Mouse (Mus musculus) MEL (cell line): ENCODE measurements at regions not wholly inside any gene's neighbourhood (a gene's known extent, or its start where the extent isn't known, plus 50 kb on each side); places are given as distances from the start of the nearest gene placed in this dataset.

Experiments
- DNase-seq: peaks from one replicate; pipeline ENCODE4 v3.0.0; 2011; ENCODE audit warnings: low read depth, low spot score
- H3K27ac ChIP-seq: 2 replicates; pipeline ENCODE4 v1.5.1; 2012; ENCODE audit warnings: low read depth, mild to moderate bottlenecking, control low read depth, low read length, moderate library complexity; ENCODE audit not compliant: control insufficient read depth
- H3K27me3 ChIP-seq, 2 experiments: fragments of 150-350 bp in 1 of 2; sonication (generic) in 1 of 2; 2 replicates each; pipeline ENCODE4 v1.6.1; 2012; ENCODE audit warnings: low read length in 2 of 2, mild to moderate bottlenecking in 2 of 2, improper control_type of control experiment in 1 of 2, moderate library complexity in 1 of 2; ENCODE audit not compliant: insufficient read depth in 2 of 2, control insufficient read depth in 1 of 2
- H3K36me3 ChIP-seq, 2 experiments: 2 replicates each; pipeline ENCODE4 v1.6.1; 2012 to 2014; ENCODE audit warnings: low read length in 2 of 2, improper control_type of control experiment in 1 of 2, inconsistent platforms in 1 of 2, mild to moderate bottlenecking in 1 of 2; ENCODE audit not compliant: insufficient read depth in 2 of 2, control insufficient read depth in 1 of 2
- H3K4me1 ChIP-seq, 2 experiments: fragments of 150-350 bp in 1 of 2; sonication (generic) in 1 of 2; 2 replicates each; pipeline ENCODE4 v1.6.1; 2012; ENCODE audit warnings: low read length in 2 of 2, improper control_type of control experiment in 1 of 2, mild to moderate bottlenecking in 1 of 2; ENCODE audit not compliant: insufficient read depth in 2 of 2, control insufficient read depth in 1 of 2
- H3K4me3 ChIP-seq, 2 experiments: fragments of 150-350 bp in 1 of 2; sonication (generic) in 1 of 2; 2 replicates each; pipeline ENCODE4 v1.5.1; 2012; ENCODE audit warnings: low read depth in 2 of 2, low read length in 2 of 2, mild to moderate bottlenecking in 2 of 2, moderate library complexity in 2 of 2, control low read depth in 1 of 2, improper control_type of control experiment in 1 of 2; ENCODE audit not compliant: control insufficient read depth in 1 of 2, insufficient read depth in 1 of 2
- H3K79me2 ChIP-seq: 2 replicates; pipeline ENCODE4 v1.6.1; 2012; ENCODE audit warnings: mild to moderate bottlenecking, low read length, moderate library complexity; ENCODE audit not compliant: control insufficient read depth, poor library complexity, insufficient read depth
- H3K9ac ChIP-seq: 2 replicates; pipeline ENCODE4 v1.6.1; 2012; ENCODE audit warnings: low read depth, mild to moderate bottlenecking, control low read depth, low read length, moderate library complexity; ENCODE audit not compliant: control insufficient read depth, poor library complexity, severe bottlenecking
- H3K9me3 ChIP-seq: fragments of 150-350 bp; sonication (generic); replicated peaks from 2 replicates; pipeline ENCODE4 v1.6.1; 2012; ENCODE audit warnings: mild to moderate bottlenecking, low read length, improper control_type of control experiment, moderate library complexity; ENCODE audit not compliant: insufficient read depth
- CHD1 ChIP-seq: IDR thresholded peaks from 2 replicates; pipeline ENCODE4 v1.6.1; 2012; ENCODE audit warnings: low read depth, mild to moderate bottlenecking, inconsistent platforms, low read length, improper control_type of control experiment
- CTCF ChIP-seq, 3 experiments: IDR thresholded peaks in 2 of 3; conservative IDR thresholded peaks in 1 of 3; 2 replicates each; pipeline ENCODE4 v1.5.1; 2011 to 2012; ENCODE audit warnings: low read length in 3 of 3, low read depth in 2 of 3, mild to moderate bottlenecking in 2 of 3, improper control_type of control experiment in 1 of 3, inconsistent platforms in 1 of 3, mixed read lengths in 1 of 3, moderate library complexity in 1 of 3; ENCODE audit not compliant: control insufficient read depth in 1 of 3, insufficient read depth in 1 of 3, poor library complexity in 1 of 3, severe bottlenecking in 1 of 3
- E2F4 ChIP-seq: IDR thresholded peaks from 2 replicates; pipeline ENCODE4 v1.6.1; 2011; ENCODE audit warnings: low read depth, low read length, improper control_type of control experiment, borderline replicate concordance
- GABPA ChIP-seq: IDR thresholded peaks from 2 replicates; pipeline ENCODE4 v1.6.1; 2012; ENCODE audit warnings: low read depth, mild to moderate bottlenecking, inconsistent platforms, low read length, improper control_type of control experiment, moderate library complexity
- HCFC1 ChIP-seq: IDR thresholded peaks from 2 replicates; pipeline ENCODE4 v1.6.1; 2012; ENCODE audit warnings: low read depth, mild to moderate bottlenecking, inconsistent platforms, low read length, improper control_type of control experiment, moderate library complexity
- MAFK ChIP-seq: IDR thresholded peaks from 2 replicates; pipeline ENCODE4 v1.6.1; 2011; ENCODE audit warnings: low read depth, mild to moderate bottlenecking, low read length, improper control_type of control experiment, borderline replicate concordance
- MAX ChIP-seq: IDR thresholded peaks from 2 replicates; pipeline ENCODE4 v1.6.1; 2011; ENCODE audit warnings: low read length, improper control_type of control experiment
- MEF2A ChIP-seq: IDR thresholded peaks from 2 replicates; pipeline ENCODE4 v1.6.1; 2014; ENCODE audit warnings: low read depth, mild to moderate bottlenecking, inconsistent platforms, low read length, improper control_type of control experiment; ENCODE audit not compliant: poor library complexity, insufficient replicate concordance, severe bottlenecking; ENCODE audit errors: extremely low read depth
- MXI1 ChIP-seq: IDR thresholded peaks from 2 replicates; pipeline ENCODE4 v1.6.1; 2011; ENCODE audit warnings: mild to moderate bottlenecking, low read depth, low read length, improper control_type of control experiment
- MYB ChIP-seq: IDR thresholded peaks from 2 replicates; pipeline ENCODE4 v1.6.1; 2011; ENCODE audit warnings: mild to moderate bottlenecking, low read depth, low read length, improper control_type of control experiment
- MYC ChIP-seq: IDR thresholded peaks from 2 replicates; pipeline ENCODE4 v1.6.1; 2011; ENCODE audit warnings: low read depth, mild to moderate bottlenecking, low read length, improper control_type of control experiment, moderate library complexity
- NELFE ChIP-seq: IDR thresholded peaks from 2 replicates; pipeline ENCODE4 v1.6.1; 2011; ENCODE audit warnings: low read depth, low read length, improper control_type of control experiment
- NRF1 ChIP-seq: IDR thresholded peaks from 2 replicates; pipeline ENCODE4 v1.6.1; 2014; ENCODE audit warnings: low read depth, mild to moderate bottlenecking, inconsistent platforms, low read length, improper control_type of control experiment, moderate library complexity; ENCODE audit not compliant: poor library complexity, insufficient read depth, severe bottlenecking
- POLR2AphosphoS2 ChIP-seq: IDR thresholded peaks from 2 replicates; pipeline ENCODE4 v1.6.1; 2011; ENCODE audit warnings: low read length, improper control_type of control experiment
- POLR2AphosphoS5 ChIP-seq: IDR thresholded peaks from 2 replicates; pipeline ENCODE4 v1.6.1; 2012; ENCODE audit warnings: low read depth, borderline replicate concordance, mild to moderate bottlenecking, inconsistent platforms, low read length, moderate library complexity, mixed read lengths
- RAD21 ChIP-seq: IDR thresholded peaks from 2 replicates; pipeline ENCODE4 v1.6.1; 2011; ENCODE audit warnings: mild to moderate bottlenecking, low read depth, low read length, improper control_type of control experiment
- SIN3A ChIP-seq: IDR thresholded peaks from 2 replicates; pipeline ENCODE4 v1.6.1; 2012; ENCODE audit warnings: low read length, improper control_type of control experiment, inconsistent platforms
- TAL1 ChIP-seq: IDR thresholded peaks from 2 replicates; pipeline ENCODE4 v1.6.1; 2012; ENCODE audit warnings: mild to moderate bottlenecking, inconsistent platforms, low read length, moderate library complexity, mixed read lengths
- ZC3H11A ChIP-seq: IDR thresholded peaks from 2 replicates; pipeline ENCODE4 v1.6.1; 2012; ENCODE audit warnings: low read depth, mild to moderate bottlenecking, inconsistent platforms, low read length, improper control_type of control experiment
- ZNF384 ChIP-seq: IDR thresholded peaks from 2 replicates; pipeline ENCODE4 v1.6.1; 2012; ENCODE audit warnings: low read depth, mild to moderate bottlenecking, inconsistent platforms, low read length, improper control_type of control experiment

GRCm38 (mm10) chr15:18052219-18053030 lies 766.3 kb upstream of the Cdh10 start:
- no peak overlapping the region for H3K9ac ChIP-seq
- H3K27ac ChIP-seq, result no peak overlapping the region
- no peak for DNase-seq
- H3K79me2 ChIP-seq, result no peaks in the 10 kb centered on the region
- no peak for TF ChIP-seq CHD1
- TF ChIP-seq ZNF384, result no peak
- TF ChIP-seq NELFE, result no peak
- TF ChIP-seq CTCF (IDR thresholded peaks at IDR 0.05 in 2 of 3, conservative IDR thresholded peaks at IDR 0.05 in 1 of 3; ENCODE audit: control insufficient read depth in 1 of 3, insufficient read depth in 1 of 3, low read depth in 2 of 3, low read length in 3 of 3, poor library complexity in 1 of 3, severe bottlenecking in 1 of 3), result no peak
- TF ChIP-seq RAD21, result no peak
- no peak for TF ChIP-seq ZC3H11A
- TF ChIP-seq SIN3A, result no peak
- no peak for TF ChIP-seq MAFK
- TF ChIP-seq MEF2A, result no peak
- TF ChIP-seq MXI1, result no peak
- no peak for TF ChIP-seq POLR2AphosphoS5
- no peak for TF ChIP-seq TAL1
- TF ChIP-seq MYB, result no peak
- no peak for TF ChIP-seq MAX
- no peak for TF ChIP-seq GABPA
- TF ChIP-seq NRF1, result no peak
- TF ChIP-seq HCFC1, result no peak
- H3K4me1 ChIP-seq, result no peaks in the 10 kb centered on the region
- H3K9me3 ChIP-seq, result no peaks in the 10 kb centered on the region
- no peaks in the 10 kb centered on the region for H3K36me3 ChIP-seq
- no peaks in the 10 kb centered on the region for H3K27me3 ChIP-seq
- H3K4me3 ChIP-seq, result no peak overlapping the region

DNA sequence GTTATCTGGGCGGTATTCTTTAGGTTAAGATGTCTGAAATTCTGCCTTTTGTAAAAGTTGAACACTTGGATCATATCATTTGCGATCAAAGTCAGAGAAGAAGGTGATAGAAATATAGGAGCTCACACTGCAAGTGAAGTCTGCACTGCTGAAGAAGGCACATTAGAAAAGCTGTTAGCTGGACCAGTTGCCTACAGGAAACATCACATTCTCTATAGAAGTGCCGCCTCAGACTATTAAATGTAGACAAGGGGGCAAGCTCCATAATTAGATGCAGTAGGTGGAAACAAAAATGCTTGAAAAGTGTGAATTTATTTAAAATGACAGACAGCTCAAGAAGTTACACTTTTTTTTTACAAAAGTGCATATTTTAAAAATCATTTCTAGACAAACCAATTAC lies 753.2 kb upstream of the Cdh10 start:
- no peaks in the 10 kb centered on the region for H3K4me1 ChIP-seq
- no peak overlapping the region for H3K27ac ChIP-seq
- TF ChIP-seq MYC (no peak), POLR2AphosphoS2 (no peak), E2F4 (no peak)
- H3K79me2 ChIP-seq, result no peaks in the 10 kb centered on the region
- no peak for DNase-seq
- H3K9ac ChIP-seq, result no peak overlapping the region
- H3K9me3 ChIP-seq, result no peaks in the 10 kb centered on the region
- no peaks in the 10 kb centered on the region for H3K36me3 ChIP-seq
- H3K4me3 ChIP-seq, result no peak overlapping the region
- H3K27me3 ChIP-seq, result no peaks in the 10 kb centered on the region
